Mouse (Mus musculus): ENCODE results near the gene Gm10719.
"Not testable (repeated sequence)": the region's sequence is repeated elsewhere in the genome, so short reads cannot be mapped to it uniquely, and the experiment has no call there.

DNA sequence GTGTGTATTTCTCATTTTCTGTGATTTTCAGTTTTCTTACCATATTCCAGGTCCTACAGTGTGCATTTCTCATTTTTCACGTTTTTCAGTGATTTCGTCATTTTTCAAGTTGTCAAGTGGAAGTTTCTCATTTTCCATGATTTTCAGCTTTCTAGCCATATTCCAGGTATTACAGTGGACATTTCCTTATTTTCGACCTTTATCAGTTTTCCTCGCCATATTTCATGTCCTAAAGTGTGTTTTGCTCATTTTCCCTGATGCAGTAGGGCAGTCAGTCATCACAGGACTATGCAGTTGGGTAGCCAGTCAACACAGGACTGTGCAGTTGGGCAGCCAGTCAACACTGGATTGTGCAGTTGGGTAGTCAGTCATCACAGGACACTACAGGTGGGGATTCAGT, 21.0 kb downstream of the Gm10719 start:
- TF ChIP-seq POLR2A (IDR thresholded peaks at IDR 0.05; ENCODE audit: control insufficient read depth, extremely low read depth, insufficient read depth, low read length, poor library complexity); CTCF (IDR thresholded peaks at IDR 0.05; ENCODE audit: borderline replicate concordance, control insufficient read depth, extremely low read depth, insufficient read depth, low read length, poor library complexity): not testable (repeated sequence)
